Mouse (Mus musculus): Measurements from ENCODE around the gene Flna.

GRCm38 (mm10) chrX:74240332-74240731 is 9.3 kb downstream of the Flna start:
- TF ChIP-seq POLR2A (IDR thresholded peaks at IDR 0.05; ENCODE audit: borderline replicate concordance, insufficient read depth, low read length) (no peak), CTCF (IDR thresholded peaks at IDR 0.05; ENCODE audit: borderline replicate concordance, insufficient read depth, low read depth, low read length) (no peak)

Data from cerebellum, adult 2 months (tissue).